Mouse (Mus musculus): ENCODE data around the gene Phlda1. TPM values are rescaled to one million over a fixed set of nuclear protein-coding genes. Genes with fewer than 3 reads are reported as not detected.

Gene Phlda1
- polyA plus RNA-seq, 1 experiment from 2014 or later: 46.0 TPM

DNA sequence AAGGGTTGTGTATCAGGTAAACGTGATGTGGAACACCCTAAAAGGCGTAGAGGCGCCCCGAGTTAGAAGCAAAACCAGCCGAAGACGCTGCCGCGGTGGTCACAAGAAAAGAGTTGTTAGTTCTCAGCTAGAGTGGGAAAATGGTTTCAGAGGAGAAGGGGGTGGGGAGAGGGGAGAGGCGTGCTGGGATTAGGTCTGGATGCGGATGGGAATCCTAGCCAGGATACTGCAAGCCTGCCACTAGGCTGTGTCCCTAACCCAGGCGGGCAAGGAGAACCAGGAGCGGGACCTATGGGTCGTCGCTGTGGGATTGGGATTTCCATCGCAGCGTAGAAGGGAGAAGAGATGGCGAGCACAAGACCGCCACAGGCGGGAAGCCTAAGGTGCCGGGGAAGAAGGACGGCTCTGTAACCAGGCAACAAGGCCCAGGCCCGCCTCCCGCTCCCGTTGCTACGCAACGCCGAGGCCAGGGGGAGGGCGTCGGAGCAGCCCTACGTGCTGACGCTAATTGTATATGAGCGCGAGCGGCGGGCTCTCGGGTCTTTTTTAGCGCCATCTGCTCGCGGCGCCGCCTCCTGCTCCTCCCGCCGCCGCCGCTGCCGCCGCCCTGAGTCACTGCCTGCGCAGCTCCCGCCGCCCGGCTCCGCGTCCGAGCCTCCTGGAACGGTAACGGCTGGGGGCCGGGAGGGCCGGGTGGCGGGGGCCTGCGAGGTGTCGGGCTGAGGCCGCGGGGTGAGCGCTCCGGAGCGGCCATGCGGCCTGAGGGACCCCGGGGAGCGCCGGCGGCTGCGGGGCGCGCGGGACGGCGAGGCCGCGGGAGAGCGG is 33.2 kb upstream of the Phlda1 start, which contains the start of gene Nap1l1:
Nap1l1 (plus strand) TSS at position 538 of the 825 bp plus-strand sequence.
- peak within 1 kb of the TSS; percentile 93 for H3K4me3 ChIP-seq (ENCODE audit: low read depth, low read length)
- no peaks in the 10 kb centered on the region for H3K27me3 ChIP-seq (replicated peaks; ENCODE audit: control insufficient read depth, insufficient read depth, low read length)
- H3K4me2 ChIP-seq (ENCODE audit: low read length): peak within 1 kb of the TSS; percentile 78
- DNase-seq (ENCODE audit: low spot score): peak; percentile 99
- peak within 1 kb of the TSS; percentile 96 for H3K9ac ChIP-seq (ENCODE audit: low read length)
- H3K36me3 ChIP-seq (ENCODE audit: control insufficient read depth, insufficient read depth, low read length): 0 out of 2 replicates have a peak, but pooled peaks cover 4% of the 10 kb centered on the region
- WGBS: 1% methylated on average over 60 of the region's 80 CpGs
- peaks cover 22% of the 10 kb centered on the region for H3K4me1 ChIP-seq (replicated peaks; ENCODE audit: control insufficient read depth, insufficient read depth, low read length)
- peak; percentile 100 for ATAC-seq (replicated peaks; ENCODE audit: low FRiP score, low TSS enrichment, low read depth)
- peak within 1 kb of the TSS; percentile 95 for H3K27ac ChIP-seq (ENCODE audit: low read depth)
- no peaks in the 10 kb centered on the region for H3K9me3 ChIP-seq (ENCODE audit: control insufficient read depth, low read length)

DNA sequence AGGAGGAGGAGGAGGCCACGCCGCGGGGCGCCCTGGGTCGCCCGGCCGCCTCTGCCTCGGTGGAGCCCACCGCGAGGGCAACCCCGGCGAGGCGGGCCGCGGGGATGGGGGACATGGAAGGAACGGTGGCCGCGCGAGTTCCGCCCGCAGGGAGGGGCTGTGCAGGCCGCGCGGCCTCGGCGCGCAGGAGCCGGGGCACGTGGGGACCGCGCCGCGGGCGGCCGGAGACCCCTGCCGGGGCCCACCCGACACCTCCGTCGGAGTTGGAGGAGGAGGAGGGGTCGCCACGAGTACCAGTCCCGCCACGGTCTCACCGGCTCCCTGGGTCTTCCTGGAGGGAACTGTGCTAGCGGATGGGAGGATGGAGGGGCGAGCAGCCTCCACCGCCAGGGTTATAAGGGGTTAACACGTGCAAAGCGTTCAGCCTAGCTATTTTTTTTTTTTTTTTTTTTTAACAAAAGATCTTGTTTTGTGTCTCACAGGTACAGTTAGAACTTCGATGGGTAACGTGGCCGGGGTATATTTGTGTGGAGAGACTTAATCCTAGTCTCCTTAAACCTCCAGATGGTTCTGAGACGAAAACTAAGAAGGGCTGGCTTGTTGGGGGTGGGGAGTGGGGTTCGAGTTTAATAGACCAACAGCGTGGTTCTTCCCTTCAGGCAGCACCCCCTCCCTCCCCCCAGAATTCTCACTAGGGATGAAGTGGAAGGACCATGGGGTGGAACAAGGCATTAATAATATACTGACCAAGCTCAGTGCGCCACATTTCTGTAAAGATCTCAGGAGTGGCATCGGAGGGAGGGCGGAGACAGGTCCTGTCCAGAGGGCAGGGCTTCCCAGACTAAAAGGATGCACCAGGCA is 32.3 kb upstream of the Phlda1 start:
- Histone ChIP-seq H3K4me3 (ENCODE audit: low read depth, low read length) (peak overlapping the region; percentile 93), H3K4me2 (ENCODE audit: low read length) (peak overlapping the region; percentile 78), H3K9me3 (ENCODE audit: control insufficient read depth, low read length) (no peaks in the 10 kb centered on the region), H3K27ac (ENCODE audit: low read depth) (peak overlapping the region; percentile 95), H3K36me3 (ENCODE audit: control insufficient read depth, insufficient read depth, low read length) (0 out of 2 replicates have a peak, but pooled peaks cover 4% of the 10 kb centered on the region), H3K27me3 (replicated peaks; ENCODE audit: control insufficient read depth, insufficient read depth, low read length) (no peaks in the 10 kb centered on the region), H3K9ac (ENCODE audit: low read length) (peak overlapping the region; percentile 96), H3K4me1 (replicated peaks; ENCODE audit: control insufficient read depth, insufficient read depth, low read length) (peaks cover 22% of the 10 kb centered on the region)
- WGBS: under 1% methylated on average over 57 of the region's 58 CpGs
- DNase-seq (ENCODE audit: low spot score): peak; percentile 86
- ATAC-seq (replicated peaks; ENCODE audit: low FRiP score, low TSS enrichment, low read depth): peak; percentile 73

DNA sequence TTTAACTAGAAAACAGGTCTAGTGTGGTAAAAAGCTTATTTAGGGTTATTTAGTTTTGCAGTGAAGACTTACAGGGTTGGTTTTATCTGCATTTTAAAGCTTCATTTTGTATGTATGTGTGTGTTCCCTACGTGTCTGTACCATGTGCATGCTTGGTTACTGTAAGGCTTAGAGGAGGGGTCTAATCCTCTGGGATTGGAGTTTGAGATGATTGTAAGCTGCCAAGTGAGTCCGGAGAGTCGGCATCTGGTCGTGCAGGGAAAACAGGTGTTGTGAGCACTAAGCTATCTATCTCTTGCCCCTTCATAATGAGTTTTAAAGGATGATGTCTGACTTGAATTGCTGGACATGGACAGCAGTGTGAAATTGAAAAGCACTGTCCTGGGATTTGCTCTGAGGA is 29.8 kb upstream of the Phlda1 start:
- Histone ChIP-seq H3K4me3 (ENCODE audit: low read depth, low read length) (no peak overlapping the region), H3K4me1 (replicated peaks; ENCODE audit: control insufficient read depth, insufficient read depth, low read length) (peaks cover 26% of the 10 kb centered on the region), H3K9ac (ENCODE audit: low read length) (no peak overlapping the region), H3K27ac (ENCODE audit: low read depth) (no peak overlapping the region), H3K27me3 (replicated peaks; ENCODE audit: control insufficient read depth, insufficient read depth, low read length) (no peaks in the 10 kb centered on the region), H3K36me3 (ENCODE audit: control insufficient read depth, insufficient read depth, low read length) (peaks cover 10% of the 10 kb centered on the region), H3K4me2 (ENCODE audit: low read length) (0 out of 2 replicates have a peak overlapping the region, but pooled peaks have one; percentile 12), H3K9me3 (ENCODE audit: control insufficient read depth, low read length) (no peaks in the 10 kb centered on the region)
- DNase-seq (ENCODE audit: low spot score): no peak
- 62% methylated on average over 4 of the region's 4 CpGs for WGBS
- ATAC-seq (replicated peaks; ENCODE audit: low FRiP score, low TSS enrichment, low read depth): no peak

DNA sequence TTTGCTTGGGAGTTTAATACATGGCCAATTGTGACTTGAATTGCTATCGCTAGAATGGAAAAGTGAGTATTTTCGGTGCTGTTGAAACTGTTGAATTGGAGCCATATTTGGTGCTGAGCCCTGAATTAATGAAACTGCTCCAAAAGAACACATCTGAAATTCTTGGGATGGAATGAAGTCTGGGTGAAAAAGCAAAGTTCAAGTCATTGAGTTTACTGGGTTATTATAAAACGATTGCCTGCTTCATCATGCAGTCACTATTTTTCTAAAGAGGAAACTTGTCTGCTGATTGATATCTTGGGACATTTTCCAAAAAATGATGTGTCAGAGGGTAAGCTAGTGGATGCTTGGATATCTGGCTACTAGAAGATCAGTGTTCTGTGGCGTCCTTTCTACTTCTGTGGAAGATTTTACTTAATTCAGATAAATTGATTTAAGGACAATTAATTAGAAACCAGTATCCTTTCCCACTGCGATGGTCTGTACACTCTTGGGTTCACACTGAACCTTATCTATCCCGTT is 29.0 kb upstream of the Phlda1 start:
- H3K4me1 ChIP-seq (replicated peaks; ENCODE audit: control insufficient read depth, insufficient read depth, low read length): peaks cover 26% of the 10 kb centered on the region
- no peaks in the 10 kb centered on the region for H3K9me3 ChIP-seq (ENCODE audit: control insufficient read depth, low read length)
- H3K27me3 ChIP-seq (replicated peaks; ENCODE audit: control insufficient read depth, insufficient read depth, low read length): no peaks in the 10 kb centered on the region
- DNase-seq (ENCODE audit: low spot score) (no peak), ATAC-seq (replicated peaks; ENCODE audit: low FRiP score, low TSS enrichment, low read depth) (no peak)
- H3K27ac ChIP-seq (ENCODE audit: low read depth): no peak overlapping the region
- peaks cover 18% of the 10 kb centered on the region for H3K36me3 ChIP-seq (ENCODE audit: control insufficient read depth, insufficient read depth, low read length)
- no peak overlapping the region for H3K4me3 ChIP-seq (ENCODE audit: low read depth, low read length)
- no peak overlapping the region for H3K4me2 ChIP-seq (ENCODE audit: low read length)
- 82% methylated on average over 6 of the region's 6 CpGs for WGBS
- H3K9ac ChIP-seq (ENCODE audit: low read length): no peak overlapping the region

DNA sequence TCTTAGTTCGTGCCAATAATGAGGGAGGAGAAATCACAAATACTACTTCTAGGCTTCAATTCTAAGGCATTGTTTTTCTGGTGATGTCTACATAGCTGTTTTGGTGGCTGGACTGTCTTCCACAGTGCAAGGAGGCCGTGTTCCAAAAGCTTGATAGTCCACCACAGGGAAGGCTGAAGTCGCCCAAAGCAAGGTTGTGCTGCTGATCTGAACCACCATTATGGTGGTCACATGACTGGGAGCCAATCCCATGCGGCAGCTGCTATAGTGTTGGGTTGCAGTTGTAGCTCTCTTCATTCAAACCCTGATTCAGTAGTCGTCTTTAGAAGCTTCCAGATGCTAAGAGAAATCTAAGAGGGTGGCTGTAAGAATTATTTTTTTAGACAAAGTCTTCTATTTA is 26.5 kb upstream of the Phlda1 start:
- no peaks in the 10 kb centered on the region for H3K27me3 ChIP-seq (replicated peaks; ENCODE audit: control insufficient read depth, insufficient read depth, low read length)
- H3K4me3 ChIP-seq (ENCODE audit: low read depth, low read length): no peak overlapping the region
- no peak for ATAC-seq (replicated peaks; ENCODE audit: low FRiP score, low TSS enrichment, low read depth)
- no peak overlapping the region for H3K9ac ChIP-seq (ENCODE audit: low read length)
- H3K36me3 ChIP-seq (ENCODE audit: control insufficient read depth, insufficient read depth, low read length): peaks cover 43% of the 10 kb centered on the region
- no peaks in the 10 kb centered on the region for H3K9me3 ChIP-seq (ENCODE audit: control insufficient read depth, low read length)
- no peak for DNase-seq (ENCODE audit: low spot score)
- no peak overlapping the region for H3K27ac ChIP-seq (ENCODE audit: low read depth)
- peaks cover 26% of the 10 kb centered on the region for H3K4me1 ChIP-seq (replicated peaks; ENCODE audit: control insufficient read depth, insufficient read depth, low read length)
- no peak overlapping the region for H3K4me2 ChIP-seq (ENCODE audit: low read length)
- 81% methylated on average over 5 of the region's 5 CpGs for WGBS

DNA sequence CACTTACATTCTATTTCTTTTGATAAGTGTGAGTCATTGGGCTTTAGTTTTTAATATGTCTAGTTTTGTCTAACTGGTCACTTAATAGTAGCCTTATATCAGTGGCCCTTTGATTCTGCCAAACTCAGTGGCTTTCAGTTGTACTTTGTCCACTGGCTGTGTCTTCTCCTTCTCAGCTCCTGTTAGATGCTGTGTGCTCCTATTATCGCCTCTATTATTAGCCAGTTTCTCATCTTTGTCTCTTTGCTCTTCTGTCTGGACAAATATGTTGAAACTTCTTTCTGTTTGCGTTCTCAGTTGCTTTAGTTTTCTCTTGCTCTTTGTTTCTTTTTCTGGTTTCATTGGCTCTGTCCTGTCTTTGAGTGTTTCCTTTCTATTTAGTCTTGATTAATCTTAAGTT is 23.4 kb upstream of the Phlda1 start:
- no peak overlapping the region for H3K4me3 ChIP-seq (ENCODE audit: low read depth, low read length)

DNA sequence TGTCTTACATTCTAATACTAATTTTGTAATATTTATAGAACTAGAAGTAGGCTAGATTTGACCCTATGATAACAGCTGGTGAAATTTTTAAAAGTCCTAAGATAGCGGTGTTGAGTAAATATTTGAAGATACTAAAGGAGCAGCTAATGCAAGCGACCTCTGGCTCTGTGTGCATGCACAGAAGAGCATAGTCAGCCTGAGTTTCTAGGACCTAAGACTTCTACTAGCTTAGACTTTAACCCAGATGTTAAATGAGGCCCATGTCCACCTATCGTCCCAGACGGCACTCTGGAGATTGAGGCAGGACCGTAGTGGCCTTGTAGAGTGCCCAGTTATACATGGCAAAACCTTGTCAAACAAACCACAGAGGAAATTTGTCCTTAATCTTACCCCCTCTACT is 22.0 kb upstream of the Phlda1 start:
- Histone ChIP-seq H3K9me3 (ENCODE audit: control insufficient read depth, low read length) (no peaks in the 10 kb centered on the region), H3K4me1 (replicated peaks; ENCODE audit: control insufficient read depth, insufficient read depth, low read length) (peaks cover 6% of the 10 kb centered on the region; the same call in 1 of the 2 replicates), H3K36me3 (ENCODE audit: control insufficient read depth, insufficient read depth, low read length) (peaks cover 82% of the 10 kb centered on the region), H3K4me2 (ENCODE audit: low read length) (no peak overlapping the region), H3K9ac (ENCODE audit: low read length) (no peak overlapping the region), H3K27me3 (replicated peaks; ENCODE audit: control insufficient read depth, insufficient read depth, low read length) (no peaks in the 10 kb centered on the region), H3K4me3 (ENCODE audit: low read depth, low read length) (no peak overlapping the region), H3K27ac (ENCODE audit: low read depth) (no peak overlapping the region)
- WGBS: 55% methylated on average over 5 of the region's 5 CpGs
- no peak for DNase-seq (ENCODE audit: low spot score)
- ATAC-seq (replicated peaks; ENCODE audit: low FRiP score, low TSS enrichment, low read depth): no peak

More for the DNA sequence above, 23.4 kb upstream of the Phlda1 start:
- Histone ChIP-seq H3K27me3 (replicated peaks; ENCODE audit: control insufficient read depth, insufficient read depth, low read length) (no peaks in the 10 kb centered on the region), H3K36me3 (ENCODE audit: control insufficient read depth, insufficient read depth, low read length) (peaks cover 69% of the 10 kb centered on the region), H3K9me3 (ENCODE audit: control insufficient read depth, low read length) (no peaks in the 10 kb centered on the region), H3K4me2 (ENCODE audit: low read length) (no peak overlapping the region), H3K9ac (ENCODE audit: low read length) (no peak overlapping the region), H3K4me1 (replicated peaks; ENCODE audit: control insufficient read depth, insufficient read depth, low read length) (peaks cover 6% of the 10 kb centered on the region; the same call in 1 of the 2 replicates), H3K27ac (ENCODE audit: low read depth) (no peak overlapping the region)
- DNase-seq (ENCODE audit: low spot score) (no peak), ATAC-seq (replicated peaks; ENCODE audit: low FRiP score, low TSS enrichment, low read depth) (no peak)
- WGBS: 91% methylated on average over 2 of the region's 2 CpGs

DNA sequence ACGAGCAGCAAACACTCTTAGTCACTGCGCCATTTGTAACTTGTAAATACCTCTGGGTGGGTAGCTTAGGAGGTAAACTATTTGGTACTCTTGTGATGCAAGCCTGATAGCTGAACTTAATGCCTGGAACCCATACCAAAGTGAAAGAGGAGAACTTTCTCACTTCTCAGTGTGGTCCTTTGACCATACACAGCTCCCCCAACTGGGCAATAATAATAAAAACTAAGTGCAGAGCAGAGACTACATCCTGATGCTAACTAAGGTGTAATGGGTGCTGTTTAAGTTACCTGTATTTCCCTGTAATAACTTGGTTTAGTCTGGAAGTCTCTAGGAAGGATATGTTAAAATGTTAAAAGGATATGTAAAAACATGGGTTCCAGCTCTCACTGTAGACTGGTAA is 17.3 kb upstream of the Phlda1 start:
- WGBS: 88% methylated on average over 2 of the region's 2 CpGs
- H3K9ac ChIP-seq (ENCODE audit: low read length): no peak overlapping the region
- no peak overlapping the region for H3K27ac ChIP-seq (ENCODE audit: low read depth)
- H3K4me3 ChIP-seq (ENCODE audit: low read depth, low read length): no peak overlapping the region
- DNase-seq (ENCODE audit: low spot score) (no peak), ATAC-seq (replicated peaks; ENCODE audit: low FRiP score, low TSS enrichment, low read depth) (no peak)
- H3K27me3 ChIP-seq (replicated peaks; ENCODE audit: control insufficient read depth, insufficient read depth, low read length): no peaks in the 10 kb centered on the region
- H3K36me3 ChIP-seq (ENCODE audit: control insufficient read depth, insufficient read depth, low read length): peaks cover 96% of the 10 kb centered on the region
- no peaks in the 10 kb centered on the region for H3K9me3 ChIP-seq (ENCODE audit: control insufficient read depth, low read length)
- 0 out of 2 replicates have a peak, but pooled peaks cover 2% of the 10 kb centered on the region for H3K4me1 ChIP-seq (replicated peaks; ENCODE audit: control insufficient read depth, insufficient read depth, low read length)
- no peak overlapping the region for H3K4me2 ChIP-seq (ENCODE audit: low read length)

Measured in intestine, embryonic 14.5 days (tissue).